Mouse (Mus musculus) right cerebral cortex, adult 18-20 months (tissue): ENCODE results near the gene Mat2a.
A peak's percentile ranks its signal among the peaks of the same experiment; 100 is the strongest.
"Not testable (repeated sequence)": the region's sequence is repeated elsewhere in the genome, so short reads cannot be mapped to it uniquely, and the experiment has no call there.

Experiments
- DNase-seq: peaks from one replicate; pipeline ENCODE4 v3.0.0; 2022; ENCODE audit warnings: mixed read lengths

Mat2a gene

GRCm38 (mm10) chr6:72454833-72455373, 15.5 kb upstream of the Mat2a start:
- DNase-seq: no peak

- no peak for DNase-seq
Measured at GRCm38 (mm10) chr6:72454072-72454746, 14.9 kb upstream of the Mat2a start.

- no peak for DNase-seq
Measured at GRCm38 (mm10) chr6:72453578-72453977, 14.2 kb upstream of the Mat2a start.

- no peak for DNase-seq
Measured at GRCm38 (mm10) chr6:72452329-72452728, 13.0 kb upstream of the Mat2a start.

GRCm38 (mm10) chr6:72451778-72452177, 12.4 kb upstream of the Mat2a start:
- DNase-seq: not testable (repeated sequence)

- DNase-seq: no peak
Measured at GRCm38 (mm10) chr6:72447487-72447886, 8.1 kb upstream of the Mat2a start.

- DNase-seq: no peak
Measured at GRCm38 (mm10) chr6:72445011-72445410, 5.7 kb upstream of the Mat2a start.

GRCm38 (mm10) chr6:72442921-72443604, 3.7 kb upstream of the Mat2a start:
- DNase-seq: no peak

- no peak for DNase-seq
Measured at GRCm38 (mm10) chr6:72440186-72440990, 1.0 kb upstream of the Mat2a start.

- DNase-seq: peak; percentile 93
Measured at GRCm38 (mm10) chr6:72438862-72439354, 450 bp downstream of the Mat2a start.

GRCm38 (mm10) chr6:72438226-72438625, 1.1 kb downstream of the Mat2a start:
- DNase-seq: no peak

GRCm38 (mm10) chr6:72432153-72432552, 7.2 kb downstream of the Mat2a start:
- no peak for DNase-seq

- no peak for DNase-seq
Measured at GRCm38 (mm10) chr6:72430989-72431921, 8.1 kb downstream of the Mat2a start.

GRCm38 (mm10) chr6:72429061-72429842, 10.1 kb downstream of the Mat2a start:
- no peak for DNase-seq

- peak; percentile 75 for DNase-seq
Measured at GRCm38 (mm10) chr6:72428036-72428435, 11.3 kb downstream of the Mat2a start.

- no peak for DNase-seq
Measured at GRCm38 (mm10) chr6:72425646-72426045, 13.7 kb downstream of the Mat2a start.

- no peak for DNase-seq
Measured at GRCm38 (mm10) chr6:72420901-72421300, 18.5 kb downstream of the Mat2a start.

GRCm38 (mm10) chr6:72419806-72420205, 19.6 kb downstream of the Mat2a start:
- DNase-seq: no peak

GRCm38 (mm10) chr6:72418279-72418678, 21.1 kb downstream of the Mat2a start:
- no peak for DNase-seq

- no peak for DNase-seq
Measured at GRCm38 (mm10) chr6:72415964-72416772, 23.2 kb downstream of the Mat2a start.
